Mouse (Mus musculus) thymus, postnatal 0 days (tissue): ENCODE measurements around the gene Olfm1. TPM values are rescaled to one million over a fixed set of nuclear protein-coding genes. Genes with fewer than 3 reads are reported as not detected.

Source experiments
- DNase-seq: peaks from one replicate; pipeline ENCODE4 v3.0.0-alpha.2; 2015; ENCODE audit warnings: low spot score
- polyA plus RNA-seq: library from polyadenylated mRNA; unstranded; fragments of >200 nt; fragmentation: Nextera tagmentation; extraction: Ambion mirVana; gene quantifications from 2 replicates; pipeline ENCODE4 v1.2.1, GENCODE M21; 2015

Olfm1 gene
- polyA plus RNA-seq: 2.5 and 2.7 TPM in 2 replicates

DNA sequence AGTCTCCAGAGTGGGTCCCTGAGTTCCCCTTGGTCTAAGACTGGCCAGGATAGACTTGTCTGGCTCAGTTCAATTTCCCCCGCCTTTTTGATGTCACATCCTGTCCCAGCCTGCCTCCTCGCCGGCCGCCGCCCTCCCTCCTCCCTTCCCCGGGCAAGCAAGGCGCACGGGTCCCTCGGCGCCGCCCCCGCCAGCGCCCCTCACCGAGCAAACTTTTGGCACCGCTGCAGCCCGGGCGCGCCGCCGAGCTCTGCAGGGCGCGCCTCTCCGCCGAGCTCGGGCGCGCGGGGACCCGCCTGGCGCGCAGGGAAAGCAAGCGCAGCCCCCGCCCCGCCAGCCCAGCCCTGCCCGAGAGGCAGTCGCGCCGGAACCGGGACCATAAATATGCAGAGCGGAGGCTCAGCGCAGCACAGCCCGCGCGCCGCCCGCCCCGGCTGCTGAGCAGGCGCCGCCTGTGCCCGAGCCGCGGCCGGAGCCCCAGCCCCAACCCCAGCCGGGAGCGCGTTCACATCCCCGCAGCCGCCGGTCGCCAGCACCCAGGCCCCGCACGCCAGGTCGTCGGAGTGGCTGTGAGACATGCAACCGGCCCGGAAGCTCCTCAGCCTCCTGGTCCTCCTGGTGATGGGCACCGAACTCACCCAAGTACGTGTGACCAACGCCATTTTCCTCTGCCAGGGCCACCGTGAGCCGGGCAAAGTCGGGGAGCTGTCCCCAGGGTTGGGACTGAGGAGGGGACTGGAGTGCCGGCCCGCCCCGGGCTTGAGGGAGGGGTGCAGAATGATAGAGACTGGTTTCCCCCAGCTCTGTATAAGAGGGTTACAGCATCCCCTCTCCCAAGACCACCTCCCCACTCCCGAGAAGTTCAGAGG lies at the start of gene Olfm1:
Olfm1 (plus strand) TSS at position 172 of the 869 bp plus-strand sequence.
- no peak for DNase-seq

DNA sequence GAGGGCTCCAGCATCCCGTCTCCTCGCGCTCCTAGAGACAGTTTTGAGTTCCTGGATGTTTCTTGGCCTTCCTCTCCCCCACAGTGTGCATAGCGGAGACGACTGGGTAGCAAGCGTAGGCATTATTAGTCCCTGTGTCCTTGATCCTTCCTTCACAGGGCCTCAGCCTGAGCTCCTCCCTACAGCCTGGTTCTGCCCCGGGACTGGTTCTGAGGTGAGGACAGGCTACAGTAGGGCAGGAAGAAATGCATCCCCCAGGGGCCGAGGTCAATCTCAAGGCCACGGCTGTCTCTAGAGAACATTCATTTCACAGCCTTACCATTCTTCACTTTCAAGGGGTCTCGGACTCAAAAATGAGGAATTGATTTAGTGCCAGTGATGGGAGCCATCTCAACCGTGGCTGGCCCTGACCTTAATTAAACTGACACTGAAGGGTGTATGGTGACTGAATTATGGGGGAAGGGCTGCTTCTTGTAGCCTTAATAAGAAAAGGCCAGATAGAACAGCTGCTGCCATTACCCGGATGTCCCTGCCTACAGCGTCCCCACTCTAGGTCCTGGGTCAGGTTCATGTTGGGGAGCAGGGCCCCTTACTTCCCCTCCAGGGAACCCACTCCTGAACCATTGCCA lies 49.3 kb upstream of the Olfm1 start:
- no peak for DNase-seq

DNA sequence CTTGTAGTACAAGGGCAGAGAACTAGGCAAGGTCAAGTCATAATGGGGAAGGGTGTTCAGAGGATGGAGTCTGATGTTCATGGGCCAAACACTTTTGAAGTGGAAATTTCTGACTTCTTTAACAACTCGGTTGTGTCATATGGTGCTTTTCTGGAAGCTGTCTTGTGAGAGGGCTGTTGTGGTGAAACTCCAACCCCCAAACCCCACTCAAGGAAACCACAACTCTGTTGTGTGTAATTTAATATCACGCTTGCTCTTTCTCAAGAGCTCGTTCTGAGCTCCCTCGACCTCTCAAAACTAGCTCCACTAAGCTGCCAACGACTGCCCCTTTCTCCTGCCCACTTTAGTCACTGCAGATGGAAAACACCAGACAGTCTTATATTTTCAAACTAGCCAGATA lies 47.1 kb upstream of the Olfm1 start:
- DNase-seq: no peak

DNA sequence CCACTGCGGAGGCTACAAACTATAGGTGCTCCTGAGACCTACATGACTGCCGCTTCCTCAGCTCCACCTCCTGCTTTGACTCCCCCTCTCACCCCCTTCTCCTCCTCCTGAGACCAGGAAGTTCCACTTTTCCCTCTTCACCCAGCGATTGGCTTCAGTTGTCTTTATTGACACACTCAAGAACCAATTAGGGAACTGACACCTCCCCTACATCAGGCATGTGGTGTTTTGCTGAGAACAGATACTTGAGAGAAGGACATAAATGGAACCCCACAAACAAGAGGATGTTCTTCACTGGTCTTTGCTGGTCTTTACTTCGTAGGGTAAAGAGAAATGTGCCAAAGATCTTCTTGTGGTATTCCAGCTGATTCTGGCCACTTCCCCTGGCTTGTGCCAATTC lies 46.6 kb upstream of the Olfm1 start:
- DNase-seq: no peak

DNA sequence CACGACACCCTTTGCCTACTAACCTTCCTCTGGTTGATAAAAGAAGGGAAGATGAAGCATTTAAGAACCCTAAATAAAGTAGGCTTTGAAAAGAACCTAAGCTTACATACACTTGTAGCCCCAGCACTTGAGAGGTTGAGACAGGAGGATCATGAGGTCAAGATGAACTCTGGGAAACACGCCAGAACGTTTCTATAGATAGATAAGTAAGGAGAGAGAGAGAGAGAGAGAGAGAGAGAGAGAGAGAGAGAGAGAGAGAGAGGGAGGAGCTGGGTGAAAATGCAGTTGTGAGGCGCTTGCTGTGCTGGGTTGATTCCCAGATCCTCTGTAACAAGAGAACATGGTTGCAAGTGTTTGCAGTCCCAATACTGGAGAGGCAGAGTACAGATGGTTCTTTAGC lies 46.1 kb upstream of the Olfm1 start:
- DNase-seq: no peak

DNA sequence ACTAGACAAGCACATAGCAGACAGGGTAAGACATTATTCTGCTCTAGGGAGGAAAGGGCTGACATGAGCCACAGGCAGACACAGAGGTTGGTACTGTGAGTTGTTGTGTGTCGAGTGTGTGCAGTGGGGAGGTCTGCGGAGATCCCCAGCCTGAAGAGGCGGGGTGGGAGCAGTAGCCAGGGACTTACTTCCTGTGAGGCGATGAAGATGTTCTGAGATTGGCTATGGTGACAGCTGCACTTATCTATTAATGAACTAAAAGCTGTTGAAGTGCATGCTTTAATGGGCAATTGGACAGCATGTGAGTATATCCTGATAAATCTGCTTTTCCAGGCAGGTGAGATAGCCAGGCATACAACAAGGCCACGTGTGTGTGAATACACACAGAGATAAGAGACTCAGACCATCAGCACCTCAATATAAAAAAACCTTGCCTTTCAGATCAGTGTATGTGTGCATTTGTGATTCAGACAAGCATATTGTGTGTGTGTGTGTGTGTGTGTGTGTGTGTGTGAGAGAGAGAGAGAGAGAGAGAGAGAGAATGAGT lies 45.5 kb upstream of the Olfm1 start:
- DNase-seq: no peak

DNA sequence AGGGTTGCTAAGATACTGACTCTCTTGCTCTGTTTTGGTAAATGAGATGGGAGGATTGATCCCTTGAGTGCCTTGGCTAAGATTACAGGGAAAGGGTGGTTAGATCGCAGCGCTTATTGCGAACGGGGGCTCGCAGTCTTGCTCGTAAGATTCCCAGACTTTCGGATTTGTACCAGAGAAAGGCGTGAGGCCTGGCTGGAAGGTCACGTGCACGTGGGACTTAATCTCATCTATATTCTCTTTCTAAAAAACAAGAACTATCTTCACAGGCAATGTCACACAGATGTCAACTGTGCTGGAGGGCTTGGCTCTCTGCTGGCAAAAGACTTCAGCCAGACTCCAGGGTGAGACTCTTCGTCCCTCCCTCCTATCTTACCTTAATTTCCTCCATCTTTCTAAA lies 43.1 kb upstream of the Olfm1 start:
- DNase-seq: no peak

DNA sequence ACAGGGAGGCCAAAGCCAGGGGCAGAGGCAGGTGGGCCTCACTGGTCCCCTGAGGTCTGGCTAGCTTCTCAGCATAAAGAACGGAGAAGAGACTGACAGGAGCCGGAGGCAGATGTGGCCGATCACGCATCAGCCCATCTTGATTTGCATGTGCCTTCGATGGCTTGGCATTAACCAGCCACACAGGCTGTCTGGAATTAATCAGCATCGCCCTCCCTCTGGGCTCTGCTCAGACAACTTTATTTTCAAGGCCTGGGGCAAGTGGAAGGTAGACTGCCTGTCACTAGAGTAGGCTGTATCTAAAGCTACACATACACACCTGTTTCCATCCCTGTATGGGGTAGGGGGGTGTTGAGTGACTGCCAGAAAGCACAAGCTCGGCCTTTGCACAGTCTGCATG lies 32.2 kb upstream of the Olfm1 start:
- no peak for DNase-seq

DNA sequence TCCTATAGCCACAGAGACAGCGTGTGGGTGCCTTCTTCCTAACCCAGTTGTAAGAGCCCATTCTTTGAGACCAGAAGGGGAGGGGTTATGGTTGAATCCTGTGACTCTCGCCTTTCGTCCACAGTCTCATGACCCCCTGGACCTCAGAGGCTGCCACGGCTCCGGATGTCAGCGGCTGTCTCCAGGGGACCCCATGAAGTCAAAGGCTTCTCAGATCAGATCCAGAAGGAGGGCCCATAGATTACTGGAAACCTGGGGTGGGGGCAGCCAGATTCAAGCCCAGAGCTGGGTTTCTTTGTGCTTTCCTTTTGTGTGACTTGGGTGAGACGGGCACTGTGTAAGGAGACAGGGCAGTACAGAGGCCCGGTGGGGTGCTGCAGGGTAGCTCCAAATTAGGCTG lies 27.2 kb upstream of the Olfm1 start:
- DNase-seq: no peak

DNA sequence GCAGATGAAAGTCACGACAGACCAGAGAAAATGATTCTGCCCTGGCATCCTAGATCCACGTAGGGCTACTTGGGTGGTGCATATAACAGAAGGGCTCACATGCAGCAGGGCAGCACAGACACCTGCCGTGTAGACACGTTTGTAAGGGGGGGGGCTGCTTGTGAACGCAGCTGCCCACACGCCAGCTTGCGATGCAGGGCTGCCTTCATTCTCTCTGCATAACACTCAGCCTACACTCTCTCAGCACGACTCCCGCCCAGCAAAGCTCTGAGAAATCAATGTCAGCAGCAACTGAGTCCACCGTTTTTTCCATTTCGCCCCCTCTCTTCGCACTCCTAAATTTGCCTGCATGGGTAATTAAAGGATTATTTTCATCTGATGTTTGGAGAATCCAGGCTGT lies 23.5 kb upstream of the Olfm1 start:
- no peak for DNase-seq

DNA sequence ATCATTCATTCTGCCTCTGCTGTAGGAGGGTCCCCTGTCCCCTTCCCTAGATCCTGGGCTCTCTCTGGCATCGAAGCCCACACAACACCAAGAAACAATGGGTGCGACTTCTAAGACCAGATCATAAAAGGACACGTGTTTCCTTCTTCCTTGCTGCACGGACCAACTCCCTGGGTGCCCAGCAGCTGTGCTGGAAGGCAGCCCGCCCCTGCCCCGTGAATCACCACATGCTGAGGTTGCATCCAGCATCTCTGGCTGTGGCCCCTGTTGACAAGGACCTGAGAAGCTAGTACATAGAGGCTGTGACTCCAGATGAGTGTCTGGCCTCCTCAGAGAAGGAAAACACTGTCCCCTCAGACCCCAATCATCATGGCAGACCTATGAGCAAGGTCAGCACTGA lies 20.8 kb upstream of the Olfm1 start:
- DNase-seq: no peak

DNA sequence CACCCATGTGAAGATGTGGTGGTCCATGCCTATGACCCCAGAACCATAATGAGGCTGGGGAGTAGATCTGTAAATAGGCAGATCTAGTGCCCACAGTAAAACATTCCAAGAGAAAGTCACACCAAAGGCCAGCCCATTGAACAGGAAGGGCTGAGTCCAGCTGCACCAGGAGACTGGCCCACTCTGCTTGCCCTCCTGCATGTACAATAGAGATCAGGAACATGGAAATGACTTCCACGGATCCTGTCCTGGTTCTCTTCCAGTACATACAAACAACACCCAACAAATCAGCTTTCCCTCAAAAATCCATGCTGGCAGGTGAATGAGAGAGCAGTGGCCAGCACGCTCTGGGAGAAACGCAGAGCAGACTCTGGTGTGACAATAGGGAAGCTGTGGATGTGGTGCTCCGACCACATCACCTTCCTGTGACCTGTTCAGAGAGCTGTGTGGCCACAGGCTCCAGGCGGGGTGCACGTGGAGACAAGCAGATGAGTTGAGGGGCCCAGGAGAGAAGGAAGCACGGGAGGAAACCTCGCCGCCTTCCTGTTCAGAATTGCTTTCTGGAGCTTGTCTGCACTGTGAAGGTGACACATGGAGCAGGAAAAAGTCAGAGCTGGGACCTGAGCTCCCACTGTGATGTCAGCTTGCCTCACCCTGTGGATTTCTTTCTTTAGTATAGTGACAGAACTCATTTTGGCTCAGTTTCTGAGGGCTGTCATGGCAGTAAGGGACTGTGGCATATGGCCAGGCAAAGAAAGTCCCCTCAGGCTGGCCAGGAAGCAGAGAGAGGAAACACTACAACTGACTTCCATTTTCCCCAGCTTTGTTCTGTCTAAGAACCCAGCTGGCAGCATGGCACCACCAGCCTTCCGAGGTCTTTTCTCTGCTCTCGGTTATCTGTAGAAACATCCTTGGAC lies 19.3 kb upstream of the Olfm1 start:
- DNase-seq: no peak

DNA sequence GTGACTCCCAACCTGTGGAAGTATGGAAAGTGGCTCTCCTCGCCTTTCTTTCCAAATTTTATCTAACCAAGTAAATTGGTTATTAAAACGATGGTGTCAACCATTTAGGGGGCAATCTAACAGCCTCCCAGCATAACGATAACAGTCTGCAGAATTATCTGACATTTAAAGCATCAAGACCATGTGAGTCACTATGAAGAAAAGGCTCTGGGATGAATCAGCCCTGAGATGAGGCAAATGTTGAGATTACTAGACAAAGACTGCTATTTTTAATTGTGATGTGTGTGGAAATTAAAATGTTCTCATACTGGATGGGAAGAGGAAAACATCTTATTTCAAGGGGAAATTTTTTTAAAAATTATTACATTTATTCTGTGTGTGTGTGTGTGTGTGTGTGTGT lies 18.4 kb upstream of the Olfm1 start:
- no peak for DNase-seq

DNA sequence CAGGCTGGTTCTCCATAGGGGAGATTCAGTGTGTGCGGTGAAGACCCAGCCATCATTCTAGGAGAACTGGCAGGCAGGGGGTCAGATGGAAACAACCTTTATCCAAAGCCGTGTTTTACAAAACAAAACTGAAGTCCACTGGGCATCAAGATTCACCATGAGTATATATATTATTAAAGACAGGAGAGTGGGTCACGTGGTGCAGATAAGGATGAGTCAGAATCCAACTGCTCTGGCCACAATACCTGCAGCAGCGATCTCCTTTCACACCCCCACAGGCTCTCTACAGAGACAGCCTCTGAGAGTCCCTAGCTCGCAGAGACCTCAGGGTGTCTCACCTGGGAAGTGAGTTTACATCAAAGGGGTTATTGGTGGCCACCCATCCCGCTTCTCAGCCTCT lies 14.2 kb upstream of the Olfm1 start:
- no peak for DNase-seq

DNA sequence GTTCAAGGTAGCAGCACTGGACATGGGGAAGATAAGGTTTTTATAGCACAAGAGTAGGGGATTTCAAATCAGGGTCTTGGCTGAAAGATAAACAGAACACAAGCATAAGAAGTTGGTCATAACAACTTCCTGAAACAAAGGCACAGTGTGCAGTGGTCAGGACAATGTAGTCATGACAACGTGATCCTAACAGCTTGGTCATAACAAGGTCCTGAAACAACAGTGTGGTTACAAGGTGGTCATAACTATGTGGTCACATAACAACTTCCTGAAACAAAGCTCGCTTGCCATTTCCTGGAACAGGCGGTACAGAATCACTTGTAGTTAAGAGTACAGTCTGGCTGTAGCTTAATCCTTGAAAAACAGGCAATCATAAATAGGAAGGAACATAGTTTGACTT lies 12.7 kb upstream of the Olfm1 start:
- no peak for DNase-seq

DNA sequence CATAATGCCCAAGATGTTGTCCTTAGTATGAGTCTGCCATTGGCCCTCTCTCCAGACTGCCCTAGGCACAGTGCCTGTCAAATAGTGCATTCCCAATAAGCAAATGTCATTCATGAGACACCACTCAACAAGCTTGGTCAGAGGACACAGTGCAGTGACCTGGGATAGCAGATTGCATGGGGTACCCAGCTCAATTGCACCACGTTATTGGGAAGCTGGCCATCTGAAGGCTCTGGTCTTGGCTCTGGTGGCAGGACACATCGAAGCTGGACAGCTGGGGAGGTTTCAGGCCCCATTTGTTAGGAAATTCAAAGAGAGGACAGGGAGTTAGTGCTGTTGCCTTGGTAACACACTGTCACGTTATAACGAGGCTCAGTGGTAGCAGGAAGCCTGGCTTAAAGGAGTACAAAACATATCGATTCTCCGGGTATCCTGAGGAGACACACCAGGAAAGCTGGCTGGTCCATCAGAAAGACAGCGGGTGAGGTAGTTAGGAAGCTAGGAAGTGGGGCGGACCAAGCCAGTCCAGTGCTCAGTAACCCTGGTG lies 4.3 kb upstream of the Olfm1 start:
- no peak for DNase-seq

DNA sequence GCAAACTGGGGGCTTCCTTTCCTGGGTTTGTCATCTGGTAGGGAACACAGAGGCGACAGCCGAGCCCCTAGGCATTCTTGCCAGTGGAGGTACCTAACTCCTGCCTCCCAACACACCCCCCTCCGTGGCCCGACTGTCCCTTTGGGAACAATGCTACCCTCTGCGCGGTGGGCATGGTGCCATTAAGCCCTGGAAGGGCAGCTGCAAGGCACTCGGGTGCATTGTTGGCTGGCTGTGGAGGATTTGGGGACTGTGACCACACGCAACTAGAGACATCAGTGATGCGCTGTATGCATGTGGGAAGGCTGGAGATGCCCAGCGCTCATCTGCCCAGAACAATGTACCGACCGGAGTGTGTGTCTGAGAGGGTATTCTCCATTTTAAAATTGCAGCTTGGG lies 897 bp downstream of the Olfm1 start:
- DNase-seq: no peak

DNA sequence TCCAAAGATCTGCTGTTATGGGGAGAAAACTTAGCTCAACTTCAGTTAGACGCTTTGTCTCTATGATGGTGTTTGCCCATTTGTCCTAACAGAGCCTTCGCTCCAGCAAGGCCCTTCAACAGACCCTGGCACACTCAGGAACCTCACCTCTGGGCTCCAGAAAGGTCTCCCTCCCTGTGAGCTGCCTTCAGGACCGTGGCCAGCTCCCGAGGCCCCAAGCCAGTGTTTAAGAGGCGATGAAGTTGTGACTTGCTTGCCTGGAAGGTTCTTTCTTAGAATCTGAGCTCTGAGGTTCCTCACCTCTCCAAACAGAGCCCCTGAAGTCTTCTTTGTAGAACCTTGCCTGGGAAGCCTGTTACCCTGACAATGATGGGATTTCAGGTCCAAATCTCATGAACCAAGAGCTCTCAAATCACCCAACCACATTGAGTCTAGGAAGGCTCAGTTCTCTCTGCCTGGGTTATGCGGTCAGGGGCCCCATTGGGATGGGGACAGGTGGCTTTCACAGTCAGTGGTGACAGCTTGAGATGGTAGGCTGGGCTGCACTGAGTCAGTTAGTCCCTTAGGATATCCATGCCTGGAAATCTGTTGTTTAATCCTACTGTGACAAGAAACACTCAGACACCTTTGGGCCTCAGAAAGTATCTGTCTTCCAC lies 2.3 kb downstream of the Olfm1 start:
- no peak for DNase-seq

DNA sequence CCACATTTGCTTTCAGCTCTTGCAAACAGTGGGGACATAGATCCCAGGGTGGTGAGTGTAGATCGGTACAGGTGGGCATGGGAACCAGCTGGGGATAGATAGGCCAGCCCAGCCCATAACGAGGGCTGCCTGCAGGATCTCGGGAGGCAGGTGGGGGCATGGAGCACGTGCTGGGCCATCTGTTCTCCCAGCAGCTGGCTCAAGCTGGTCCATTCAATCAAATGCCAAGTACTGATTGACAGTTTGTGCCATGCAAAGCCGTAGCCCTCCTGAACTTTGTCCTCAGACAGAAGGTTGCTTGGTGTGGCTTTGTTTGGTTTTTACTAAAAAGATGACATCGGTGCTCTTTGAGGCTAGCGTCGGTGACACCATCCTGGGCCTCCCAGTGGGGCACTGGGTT lies 2.9 kb downstream of the Olfm1 start:
- no peak for DNase-seq

DNA sequence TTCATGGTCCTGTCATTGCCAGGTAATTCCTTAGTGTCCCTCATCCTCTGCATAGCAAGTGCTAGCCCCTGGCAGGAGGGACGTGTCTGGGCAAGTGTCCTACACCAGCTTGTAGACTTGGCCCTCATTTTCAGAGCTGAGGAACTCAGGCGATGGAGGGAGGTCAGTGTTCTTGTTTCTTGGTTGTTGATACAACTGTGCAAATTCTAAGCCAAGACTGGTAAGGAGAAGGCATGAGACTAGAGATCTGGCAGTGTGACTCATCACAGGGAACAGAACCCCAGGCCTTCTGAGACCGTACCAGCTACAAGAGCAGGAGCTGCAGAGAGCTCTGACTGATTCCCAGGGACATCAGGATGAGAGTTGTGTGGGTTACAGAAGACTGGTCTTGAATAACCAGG lies 8.6 kb downstream of the Olfm1 start:
- no peak for DNase-seq

DNA sequence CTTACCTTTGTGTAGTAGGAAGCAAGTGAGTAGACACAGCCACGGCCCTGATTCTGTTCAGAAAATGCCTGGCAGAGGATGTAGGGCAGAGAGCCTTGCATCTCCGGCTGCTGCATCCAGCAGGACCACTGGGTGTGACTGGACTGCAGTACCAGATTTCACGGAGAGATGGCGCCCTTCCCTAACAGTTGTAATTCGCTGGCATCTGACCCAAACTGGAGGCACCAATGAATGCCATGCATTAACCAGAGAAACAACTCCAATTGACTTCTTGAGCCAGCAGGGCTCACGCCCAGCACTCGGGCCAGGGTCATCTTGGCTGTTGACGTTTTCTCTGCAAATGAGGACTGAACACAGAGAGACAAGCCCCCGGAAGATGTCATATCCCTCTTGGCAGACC lies 11.4 kb downstream of the Olfm1 start:
- DNase-seq: peak; percentile 66
